Mouse (Mus musculus): Measurements from ENCODE around the gene Gm42906. TPM values are rescaled to one million over a fixed set of nuclear protein-coding genes. Genes with fewer than 3 reads are reported as not detected.
A peak's percentile ranks its signal among the peaks of the same experiment; 100 is the strongest.

The Gm42906 gene
- polyA plus RNA-seq (2012) = not detected in 2 replicates

DNA sequence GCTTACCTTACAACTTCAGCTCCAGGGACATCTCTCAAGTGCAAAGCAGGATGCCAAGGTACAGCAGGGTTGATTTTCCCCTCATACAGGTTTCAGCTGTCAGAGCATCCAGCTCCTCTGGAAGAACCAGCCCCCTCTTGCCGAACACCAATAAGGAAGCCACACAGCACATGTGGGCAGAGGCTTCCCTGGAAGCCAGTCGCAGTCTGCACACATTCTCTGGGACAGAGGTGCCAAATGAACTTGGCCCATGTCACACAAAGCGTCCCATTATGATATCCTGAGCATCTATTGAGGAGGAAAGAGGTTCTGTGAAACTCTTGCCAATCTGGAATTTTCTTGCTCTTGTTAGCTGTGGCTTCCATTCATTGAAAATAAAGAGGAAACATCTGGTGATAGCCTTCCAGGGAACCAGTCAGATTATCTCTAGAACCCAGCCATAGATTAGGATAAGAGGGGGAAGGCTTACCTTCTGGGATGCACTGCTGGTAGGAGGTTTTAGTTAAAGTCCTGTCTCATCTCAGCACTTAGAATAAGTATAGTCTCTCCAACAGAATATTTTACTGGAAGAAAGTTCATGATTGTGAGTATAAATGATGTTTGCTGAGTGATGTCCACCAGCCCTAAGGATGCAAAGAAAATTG, at the start of gene Gm42906:
Gene Gm42906 (minus strand): TSS at position 51 of the 644 bp plus-strand sequence.
- Histone ChIP-seq H3K4me3 (replicated peaks) (no peak within 1 kb of the TSS), H3K9me3 (ENCODE audit: control insufficient read depth, low read length) (no peaks in the 10 kb centered on the region), H3K4me1 (ENCODE audit: control insufficient read depth) (peaks cover 27% of the 10 kb centered on the region), H3K27me3 (ENCODE audit: control insufficient read depth) (peaks cover 8% of the 10 kb centered on the region), H3K36me3 (ENCODE audit: control insufficient read depth) (no peaks in the 10 kb centered on the region)
- no peak for TF ChIP-seq GATA1 (IDR thresholded peaks at IDR 0.05; ENCODE audit: low read length)

DNA sequence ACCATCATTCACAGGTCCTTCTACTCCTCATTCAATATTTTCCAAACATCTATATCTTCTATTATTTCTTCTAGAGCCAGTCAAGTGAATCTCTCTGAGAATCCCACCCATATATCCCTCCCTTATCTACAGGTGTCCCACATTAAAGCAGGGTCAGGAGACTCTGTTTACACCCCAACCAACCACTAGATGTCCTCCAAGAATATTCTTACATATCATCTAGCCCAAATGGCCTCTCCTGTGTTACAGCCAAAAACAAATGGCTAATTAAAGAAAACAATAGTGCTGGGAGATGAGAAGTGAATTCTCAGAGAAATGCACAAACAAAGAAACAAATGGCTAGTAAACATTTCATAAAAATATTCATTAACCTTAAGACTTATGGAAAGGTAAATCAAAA, 17.7 kb upstream of the Gm42906 start:
- H3K9me3 ChIP-seq (ENCODE audit: control insufficient read depth, low read length) = no peaks in the 10 kb centered on the region
- no peak for TF ChIP-seq TAL1 (IDR thresholded peaks at IDR 0.05; ENCODE audit: low read length)
- TF ChIP-seq GATA1 (IDR thresholded peaks at IDR 0.05; ENCODE audit: low read length) = no peak
- H3K4me1 ChIP-seq (ENCODE audit: control insufficient read depth) = no peaks in the 10 kb centered on the region
- no peaks in the 10 kb centered on the region for H3K36me3 ChIP-seq (ENCODE audit: control insufficient read depth)
- no peak overlapping the region for H3K4me3 ChIP-seq (replicated peaks)
- no peaks in the 10 kb centered on the region for H3K27me3 ChIP-seq (ENCODE audit: control insufficient read depth)

DNA sequence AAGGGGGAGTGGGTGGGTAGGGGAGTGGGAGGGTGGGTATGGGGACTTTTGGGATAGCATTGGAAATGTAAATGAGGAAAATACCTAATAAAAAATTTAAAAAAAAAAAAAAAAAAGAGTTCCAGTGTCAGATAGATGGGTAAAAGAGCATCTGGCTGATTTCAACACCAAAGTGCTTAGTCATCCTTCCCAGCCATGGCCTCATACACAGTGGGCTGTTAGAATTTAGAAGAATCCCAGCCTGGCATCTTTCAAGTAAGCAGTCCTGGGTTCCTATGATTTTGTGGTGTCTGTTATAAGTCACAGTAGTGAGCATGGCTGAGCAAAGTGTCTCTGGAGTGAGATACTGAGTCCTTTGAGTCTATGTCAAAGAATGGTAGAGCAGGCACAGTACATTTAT, 7.1 kb upstream of the Gm42906 start:
- TF ChIP-seq GATA1 (IDR thresholded peaks at IDR 0.05; ENCODE audit: low read length) (no peak), TAL1 (IDR thresholded peaks at IDR 0.05; ENCODE audit: low read length) (no peak)
- H3K9me3 ChIP-seq (ENCODE audit: control insufficient read depth, low read length) = no peaks in the 10 kb centered on the region
- no peaks in the 10 kb centered on the region for H3K36me3 ChIP-seq (ENCODE audit: control insufficient read depth)
- H3K27me3 ChIP-seq (ENCODE audit: control insufficient read depth) = no peaks in the 10 kb centered on the region
- H3K4me1 ChIP-seq (ENCODE audit: control insufficient read depth) = peaks cover 4% of the 10 kb centered on the region
- no peak overlapping the region for H3K4me3 ChIP-seq (replicated peaks)

DNA sequence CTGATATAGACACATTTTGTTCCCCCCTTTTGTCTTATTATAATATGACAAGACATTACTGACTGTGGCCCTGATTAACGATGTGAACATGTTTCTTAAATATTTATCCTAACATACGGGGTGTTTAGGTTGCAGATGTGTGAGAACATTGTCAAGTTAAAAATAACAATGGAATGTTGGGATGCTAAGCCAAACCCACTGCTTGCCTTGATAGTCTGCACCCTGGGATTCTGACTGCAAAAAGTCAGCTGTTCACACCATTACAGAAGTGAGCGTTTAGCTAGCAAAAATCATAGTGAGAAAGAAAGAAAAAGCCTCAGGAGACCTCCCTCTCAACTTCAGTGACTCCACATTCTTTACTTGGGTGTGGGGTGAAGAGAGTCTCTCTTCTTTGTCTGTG, 1.5 kb downstream of the Gm42906 start:
- H3K36me3 ChIP-seq (ENCODE audit: control insufficient read depth) = no peaks in the 10 kb centered on the region
- no peak overlapping the region for H3K4me3 ChIP-seq (replicated peaks)
- peaks cover 16% of the 10 kb centered on the region for H3K27me3 ChIP-seq (ENCODE audit: control insufficient read depth)
- no peak for TF ChIP-seq TAL1 (IDR thresholded peaks at IDR 0.05; ENCODE audit: low read length)
- TF ChIP-seq GATA1 (IDR thresholded peaks at IDR 0.05; ENCODE audit: low read length) = no peak
- H3K4me1 ChIP-seq (ENCODE audit: control insufficient read depth) = peaks cover 37% of the 10 kb centered on the region
- H3K9me3 ChIP-seq (ENCODE audit: control insufficient read depth, low read length) = no peaks in the 10 kb centered on the region

DNA sequence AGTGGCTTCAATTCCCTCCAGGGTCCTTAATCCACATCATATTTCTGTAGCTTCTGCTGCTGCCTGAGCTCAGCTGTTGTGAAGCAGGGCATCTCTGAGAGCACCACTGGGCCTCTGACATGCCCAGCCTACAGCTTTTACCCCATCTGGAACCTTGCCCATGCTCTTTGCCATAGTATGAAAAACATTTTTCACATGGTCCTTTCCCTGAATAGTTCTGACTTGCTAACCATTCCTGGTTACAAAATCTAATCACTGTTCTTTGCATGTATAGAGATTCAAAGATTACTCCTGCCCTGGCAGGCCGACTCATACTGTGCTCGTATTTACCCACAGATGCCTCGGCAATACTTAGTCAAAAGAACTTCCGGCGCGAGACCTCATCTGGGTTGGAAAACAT, 5.3 kb downstream of the Gm42906 start:
- peaks cover 4% of the 10 kb centered on the region for H3K36me3 ChIP-seq (ENCODE audit: control insufficient read depth)
- TF ChIP-seq GATA1 (IDR thresholded peaks at IDR 0.05; ENCODE audit: low read length) (no peak), TAL1 (IDR thresholded peaks at IDR 0.05; ENCODE audit: low read length) (no peak)
- peaks cover 11% of the 10 kb centered on the region for H3K27me3 ChIP-seq (ENCODE audit: control insufficient read depth)
- H3K4me3 ChIP-seq (replicated peaks) = no peak overlapping the region
- no peaks in the 10 kb centered on the region for H3K9me3 ChIP-seq (ENCODE audit: control insufficient read depth, low read length)
- peaks cover 55% of the 10 kb centered on the region for H3K4me1 ChIP-seq (ENCODE audit: control insufficient read depth)

DNA sequence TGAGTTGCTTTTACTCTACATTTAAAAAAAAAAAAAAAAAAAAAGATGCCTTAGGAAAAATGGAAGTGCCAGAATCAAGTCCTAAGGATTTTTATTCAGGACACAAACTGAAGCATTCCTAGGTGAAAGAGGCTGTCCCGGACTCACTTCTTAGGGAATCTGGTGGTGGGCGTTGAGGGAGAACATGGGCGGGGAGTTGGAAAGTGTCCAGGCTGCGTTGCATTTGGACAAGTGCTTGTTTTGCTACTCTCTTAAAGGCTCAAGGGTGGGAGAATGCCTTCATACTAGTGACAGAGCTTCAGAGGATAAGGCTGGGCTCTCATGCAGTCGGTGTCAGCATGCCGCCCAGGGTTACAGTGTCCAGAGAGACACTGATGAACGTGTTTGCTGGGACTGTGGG, 6.1 kb downstream of the Gm42906 start:
- H3K36me3 ChIP-seq (ENCODE audit: control insufficient read depth) = peaks cover 4% of the 10 kb centered on the region
- H3K27me3 ChIP-seq (ENCODE audit: control insufficient read depth) = peaks cover 8% of the 10 kb centered on the region
- H3K4me3 ChIP-seq (replicated peaks) = no peak overlapping the region
- H3K4me1 ChIP-seq (ENCODE audit: control insufficient read depth) = peaks cover 59% of the 10 kb centered on the region
- H3K9me3 ChIP-seq (ENCODE audit: control insufficient read depth, low read length) = no peaks in the 10 kb centered on the region
- TF ChIP-seq TAL1 (IDR thresholded peaks at IDR 0.05; ENCODE audit: low read length) (no peak), GATA1 (IDR thresholded peaks at IDR 0.05; ENCODE audit: low read length) (no peak)

DNA sequence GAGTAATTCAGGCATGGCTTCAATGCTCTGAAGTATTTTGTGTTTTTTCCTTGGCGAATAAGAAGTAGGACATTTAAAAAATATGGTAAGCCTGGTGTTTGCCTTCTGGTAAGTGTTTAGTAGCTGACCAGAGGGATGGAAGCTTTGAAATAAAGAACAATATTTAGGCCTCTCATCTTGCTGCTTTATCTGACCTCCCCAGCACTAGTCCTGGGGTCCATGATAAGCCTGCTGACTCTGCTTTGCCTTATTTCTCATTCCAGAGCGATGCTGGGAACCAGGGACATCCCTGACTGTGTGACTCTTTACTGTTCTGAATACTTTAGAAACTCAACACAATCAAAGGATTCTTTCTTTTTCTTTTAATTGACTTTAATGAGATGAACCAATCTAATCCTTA, 9.4 kb downstream of the Gm42906 start:
- Histone ChIP-seq H3K4me1 (ENCODE audit: control insufficient read depth) (peaks cover 77% of the 10 kb centered on the region), H3K27me3 (ENCODE audit: control insufficient read depth) (peaks cover 8% of the 10 kb centered on the region), H3K36me3 (ENCODE audit: control insufficient read depth) (peaks cover 4% of the 10 kb centered on the region), H3K9me3 (ENCODE audit: control insufficient read depth, low read length) (no peaks in the 10 kb centered on the region), H3K4me3 (replicated peaks) (peak overlapping the region; percentile 52)
- TF ChIP-seq GATA1 (IDR thresholded peaks at IDR 0.05; ENCODE audit: low read length) (peak; percentile 87), TAL1 (IDR thresholded peaks at IDR 0.05; ENCODE audit: low read length) (peak; percentile 91)

DNA sequence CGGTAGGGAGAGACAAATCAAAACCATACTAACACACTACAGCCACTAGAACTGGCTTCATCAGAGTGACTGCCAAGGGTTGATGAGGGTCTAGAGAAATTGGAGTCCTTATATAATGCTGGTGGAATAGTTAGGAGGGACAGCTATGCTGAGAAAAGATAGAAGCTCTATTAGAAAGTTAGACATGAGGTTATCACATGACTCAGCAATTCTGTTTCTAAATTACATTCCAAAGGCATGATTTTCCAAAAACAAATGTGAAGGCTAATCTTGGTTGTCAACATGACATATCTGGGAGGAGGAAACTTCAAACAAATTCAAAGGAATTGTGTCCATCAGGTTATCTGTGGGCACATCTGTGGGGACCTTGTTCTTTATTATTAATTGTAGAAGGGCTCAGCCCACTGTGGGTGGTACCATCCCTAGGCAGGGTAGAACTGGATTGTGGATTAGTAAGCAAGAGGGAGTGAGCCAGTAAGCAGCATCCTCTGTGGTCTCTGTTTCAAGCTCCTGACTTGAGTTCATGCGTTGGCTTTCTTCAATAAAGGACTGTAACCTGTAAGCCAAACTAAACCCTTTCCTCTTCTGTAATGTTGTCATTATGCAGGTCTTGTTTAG, 10.4 kb downstream of the Gm42906 start:
- no peak for TF ChIP-seq TAL1 (IDR thresholded peaks at IDR 0.05; ENCODE audit: low read length)
- TF ChIP-seq GATA1 (IDR thresholded peaks at IDR 0.05; ENCODE audit: low read length) = peak; percentile 62; the same call in 1 of the 2 replicates
- Histone ChIP-seq H3K4me1 (ENCODE audit: control insufficient read depth) (peaks cover 84% of the 10 kb centered on the region), H3K4me3 (replicated peaks) (peak overlapping the region; percentile 52)

DNA sequence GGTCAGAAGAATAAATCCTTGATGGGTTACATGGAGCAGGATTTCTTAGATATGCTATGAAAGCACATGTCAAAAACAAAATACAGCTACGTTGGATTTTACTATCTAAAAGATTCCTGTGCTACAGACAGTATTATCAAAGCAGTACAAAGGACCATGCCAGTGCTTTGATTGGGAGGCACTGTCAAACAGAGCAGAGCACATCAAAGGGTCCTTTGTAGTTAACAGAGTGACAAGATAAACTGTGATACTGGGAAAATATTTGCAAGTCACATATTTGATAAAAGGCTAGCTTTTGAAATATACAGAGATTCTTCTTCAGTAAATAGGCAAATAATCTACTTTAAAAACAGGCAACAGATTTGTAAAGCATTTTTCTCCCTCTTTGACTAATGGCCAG, 11.0 kb downstream of the Gm42906 start:
- Histone ChIP-seq H3K36me3 (ENCODE audit: control insufficient read depth) (peaks cover 4% of the 10 kb centered on the region), H3K9me3 (ENCODE audit: control insufficient read depth, low read length) (no peaks in the 10 kb centered on the region), H3K27me3 (ENCODE audit: control insufficient read depth) (peaks cover 2% of the 10 kb centered on the region), H3K4me1 (ENCODE audit: control insufficient read depth) (peaks cover 84% of the 10 kb centered on the region), H3K4me3 (replicated peaks) (no peak overlapping the region)
- no peak for TF ChIP-seq GATA1 (IDR thresholded peaks at IDR 0.05; ENCODE audit: low read length)
- TF ChIP-seq TAL1 (IDR thresholded peaks at IDR 0.05; ENCODE audit: low read length) = no peak

More for the DNA sequence above, 10.4 kb downstream of the Gm42906 start:
- H3K27me3 ChIP-seq (ENCODE audit: control insufficient read depth) = peaks cover 8% of the 10 kb centered on the region
- H3K9me3 ChIP-seq (ENCODE audit: control insufficient read depth, low read length) = no peaks in the 10 kb centered on the region
- H3K36me3 ChIP-seq (ENCODE audit: control insufficient read depth) = peaks cover 4% of the 10 kb centered on the region
